Mouse (Mus musculus): ENCODE results near the gene B130006D01Rik.
A peak's percentile ranks its signal among the peaks of the same experiment; 100 is the strongest.
"Not testable (repeated sequence)": the region's sequence is repeated elsewhere in the genome, so short reads cannot be mapped to it uniquely, and the experiment has no call there.

The B130006D01Rik gene

DNA sequence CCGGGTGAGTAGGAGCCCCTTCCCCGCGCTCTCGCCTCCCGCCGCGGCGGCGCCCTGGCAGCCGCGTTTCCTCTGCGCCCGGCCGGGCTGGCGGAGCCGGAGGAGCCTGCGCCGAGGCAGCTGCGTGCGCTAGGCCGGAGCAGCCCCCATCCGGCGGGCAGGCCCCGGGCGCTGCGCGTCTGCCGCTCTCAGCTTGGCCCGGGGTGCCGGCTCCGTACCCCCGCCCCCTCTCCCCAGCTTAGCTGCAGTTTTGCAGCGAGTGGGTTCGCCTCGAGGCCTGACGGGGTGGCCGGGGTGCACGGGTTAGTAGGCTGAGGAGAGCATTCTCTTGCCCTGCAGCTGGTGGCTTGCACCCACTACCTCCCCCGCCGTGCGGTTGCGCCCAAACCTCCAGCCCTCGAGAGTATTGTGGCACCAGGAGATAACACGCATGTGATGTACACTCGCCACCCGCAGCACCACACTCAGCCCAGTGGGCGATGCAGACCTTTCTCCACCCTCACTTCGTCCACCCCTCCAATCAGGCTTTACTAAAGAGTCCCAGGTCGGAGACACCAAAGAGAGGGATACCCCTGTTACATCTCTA lies 10.1 kb upstream of the B130006D01Rik start:
- DNase-seq (ENCODE audit: low read depth) = peak; percentile 81

DNA sequence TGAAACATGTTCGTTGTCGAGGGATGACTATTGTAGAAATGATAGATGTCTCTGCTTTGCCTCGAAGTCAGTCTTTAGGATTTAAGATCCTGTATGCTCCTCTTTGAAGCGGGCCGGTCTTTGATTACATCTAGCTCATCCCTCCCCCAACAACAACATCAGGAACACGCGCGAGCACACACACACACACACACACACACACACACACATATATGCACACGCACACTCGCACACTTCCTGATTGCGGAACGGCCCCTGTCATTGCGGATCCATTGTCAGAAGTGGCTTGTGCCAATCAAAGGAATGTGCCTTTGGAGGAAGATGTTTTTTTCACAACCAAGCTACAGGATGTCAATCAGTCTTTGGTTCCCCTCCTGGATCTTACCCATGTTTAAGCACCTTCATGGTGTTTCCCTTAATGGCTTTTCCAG lies 9.6 kb upstream of the B130006D01Rik start:
- DNase-seq (ENCODE audit: low read depth) = no peak

DNA sequence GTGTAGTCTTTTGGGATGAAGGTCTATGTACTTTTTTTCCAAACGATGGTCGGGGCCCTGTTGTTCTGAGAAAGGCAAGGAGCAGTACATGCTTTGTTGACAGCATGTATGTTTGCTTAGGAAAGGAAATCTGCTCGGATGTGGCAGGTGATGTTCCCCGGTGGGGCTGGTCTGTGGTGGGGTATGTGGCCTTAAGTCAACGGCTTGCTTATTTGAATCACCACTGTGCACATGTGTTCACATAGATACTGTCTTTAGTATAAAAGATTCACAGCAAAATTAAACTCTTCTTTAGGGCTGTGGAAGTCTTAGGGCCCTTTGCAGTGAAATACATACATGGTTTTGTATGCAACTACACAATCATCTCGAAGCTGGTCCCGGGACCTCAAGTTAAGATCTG lies 9.0 kb upstream of the B130006D01Rik start:
- peak; percentile 55 for DNase-seq (ENCODE audit: low read depth)

DNA sequence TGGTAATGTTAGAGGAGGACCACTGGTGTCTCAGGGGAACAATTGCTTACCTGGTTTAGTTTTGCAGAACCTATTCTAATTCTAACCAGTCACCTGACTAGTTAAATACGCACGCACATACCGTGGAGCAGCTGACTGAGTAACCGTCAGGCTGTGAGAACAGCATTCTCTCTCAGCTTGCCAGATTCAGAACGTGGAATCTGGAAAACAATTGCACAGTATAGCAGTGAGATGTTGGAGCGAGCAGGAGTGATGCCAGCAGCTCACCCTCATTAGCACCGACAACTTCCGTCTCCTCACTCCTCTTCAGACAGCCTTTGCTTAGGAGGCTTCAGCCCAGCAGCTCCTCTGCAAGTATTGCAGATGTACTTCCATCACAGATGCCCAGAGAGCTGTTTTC lies 7.3 kb upstream of the B130006D01Rik start:
- no peak for DNase-seq (ENCODE audit: low read depth)

DNA sequence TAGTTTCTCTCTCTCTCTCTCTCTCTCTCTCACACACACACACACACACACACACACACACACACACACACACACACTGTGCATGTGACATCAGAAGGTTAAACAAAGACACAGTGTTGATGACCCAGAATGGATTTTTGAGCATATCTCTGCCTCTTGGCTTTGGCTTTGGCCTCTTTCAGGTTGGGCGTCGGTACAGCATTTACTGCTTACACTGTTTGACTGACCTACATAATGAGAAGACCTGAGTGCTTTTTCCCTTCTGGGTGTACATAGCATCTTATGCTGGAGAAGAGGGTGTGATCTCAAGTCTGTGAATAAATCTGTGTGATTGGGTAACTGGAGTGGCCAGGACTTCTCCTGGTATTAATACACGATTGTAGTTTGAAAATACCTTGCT lies 4.0 kb upstream of the B130006D01Rik start:
- DNase-seq (ENCODE audit: low read depth) = no peak

DNA sequence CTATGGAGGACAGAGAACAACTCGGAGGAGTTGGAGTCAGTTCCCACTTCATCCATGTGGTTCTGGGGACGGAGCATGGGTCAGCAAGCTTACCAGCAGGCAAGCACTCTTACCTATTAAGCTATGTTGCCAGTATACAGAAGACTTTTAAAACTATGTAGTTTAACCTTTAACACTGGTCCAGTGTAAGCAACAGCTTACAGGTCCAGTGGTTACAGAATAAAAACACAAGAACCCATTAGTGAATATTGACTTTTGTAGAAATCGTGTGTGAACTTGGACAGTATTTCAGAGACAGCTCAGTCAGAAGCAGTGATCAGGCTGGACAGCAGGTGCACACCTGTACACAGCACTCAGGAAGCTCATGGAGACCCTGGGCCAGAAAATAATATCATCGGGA lies 1.1 kb downstream of the B130006D01Rik start:
- no peak for DNase-seq (ENCODE audit: low read depth)

GRCm38 (mm10) chr11:95726156-95726555 lies 2.8 kb downstream of the B130006D01Rik start:
- DNase-seq (ENCODE audit: low read depth) = no peak

DNA sequence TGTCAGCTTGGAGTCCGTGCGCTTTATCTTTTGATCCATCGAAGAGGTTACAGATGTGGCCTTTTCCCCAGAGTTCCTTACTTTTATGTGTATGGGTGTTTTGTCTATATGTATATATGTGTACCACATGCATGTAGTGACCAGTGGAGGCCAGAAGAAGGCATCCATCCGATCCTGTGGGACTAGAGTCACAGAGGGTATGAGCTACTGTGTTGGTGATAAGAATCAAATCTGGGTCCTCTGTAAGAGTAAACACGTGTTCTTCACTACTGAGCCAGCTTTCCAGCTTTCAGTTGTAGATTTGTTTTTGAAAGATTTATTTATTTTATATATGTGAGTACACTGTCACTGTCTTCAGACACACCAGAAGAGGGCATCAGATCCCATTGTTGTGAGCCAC lies 4.6 kb downstream of the B130006D01Rik start:
- DNase-seq (ENCODE audit: low read depth) = no peak

DNA sequence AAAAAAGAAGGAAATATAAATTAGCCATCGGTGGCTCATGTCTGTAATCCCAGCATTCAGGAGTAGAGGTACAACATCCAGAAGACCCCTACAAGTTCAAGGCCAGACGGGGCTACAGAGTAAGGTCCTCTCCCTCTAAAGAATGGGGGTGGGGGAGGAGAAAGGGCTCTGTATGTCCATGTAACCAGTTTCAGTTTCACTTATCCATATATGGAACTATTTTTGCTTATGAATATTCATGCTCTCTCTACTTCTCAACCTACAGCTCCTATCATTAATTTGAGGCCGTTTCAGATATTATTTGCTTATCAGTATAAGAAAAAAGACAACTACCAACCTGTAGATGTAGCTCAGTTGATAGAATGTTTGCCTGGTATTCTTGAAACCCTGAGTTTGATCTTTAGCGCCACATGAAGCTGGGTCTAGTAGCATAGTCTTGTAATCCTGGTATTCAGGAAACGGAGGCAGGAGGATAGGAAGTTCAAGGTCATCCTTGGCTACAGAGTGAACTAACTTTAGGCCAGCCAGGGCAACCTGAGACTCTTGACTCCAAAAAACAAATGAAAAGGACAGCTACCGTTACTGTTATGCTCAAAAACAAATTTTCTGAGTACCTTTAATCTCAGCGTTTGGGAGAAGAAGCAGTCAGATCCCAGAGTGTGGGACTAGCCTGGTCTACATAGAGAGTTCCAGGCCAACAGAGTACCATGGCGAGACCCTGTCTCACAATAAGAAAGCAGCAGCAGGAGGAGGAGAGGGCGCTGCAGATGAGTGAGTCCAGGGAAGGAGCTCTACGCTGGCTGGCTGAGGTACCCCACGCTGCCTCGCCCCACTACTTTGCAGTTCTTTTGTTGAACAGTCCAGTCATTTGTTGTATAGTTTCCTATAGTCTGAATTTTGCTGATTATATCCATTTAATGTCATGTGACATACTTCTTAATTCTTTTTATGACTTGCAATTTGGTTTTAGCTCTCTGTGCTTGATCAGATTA lies 5.8 kb downstream of the B130006D01Rik start:
- DNase-seq (ENCODE audit: low read depth) = peak; percentile 49

DNA sequence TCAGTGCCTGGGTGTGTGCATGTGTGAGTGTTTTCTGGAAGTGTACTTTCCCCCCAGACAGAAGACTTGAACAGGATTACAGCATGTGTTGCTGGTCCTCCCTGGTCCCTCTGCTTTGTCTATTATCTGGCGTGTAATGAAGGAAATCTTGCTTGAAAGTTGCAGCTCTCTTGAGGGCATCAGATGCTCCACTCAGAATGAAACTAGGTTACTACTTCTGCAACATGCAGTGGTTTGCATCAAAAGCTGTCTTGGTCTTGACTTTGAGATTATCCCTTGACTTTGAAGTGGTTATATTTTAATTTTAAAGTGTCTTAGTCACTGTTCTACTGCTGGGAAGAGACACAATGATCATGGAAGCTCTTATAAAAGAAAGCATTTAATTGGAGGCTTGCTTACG lies 11.1 kb downstream of the B130006D01Rik start:
- no peak for DNase-seq (ENCODE audit: low read depth)

DNA sequence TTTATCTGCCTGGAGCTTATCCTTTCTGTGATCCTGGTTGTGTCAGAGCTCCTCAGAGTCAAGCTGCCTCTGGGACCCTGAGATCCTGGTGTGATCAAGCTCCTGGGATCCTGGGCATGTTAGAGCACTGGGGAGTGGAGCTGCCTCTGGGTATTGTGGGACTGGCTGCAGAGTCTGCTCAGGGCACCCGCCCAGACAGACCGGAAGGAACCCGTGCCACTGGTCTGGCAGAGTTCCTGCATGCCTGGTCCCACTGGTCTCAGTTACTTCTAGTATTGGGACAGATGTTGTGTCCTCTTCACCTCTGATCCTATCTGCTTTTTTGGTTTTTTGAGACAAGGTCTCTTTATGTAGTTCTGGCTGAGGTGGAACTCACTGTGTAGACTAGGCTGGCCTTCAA lies 14.4 kb downstream of the B130006D01Rik start:
- no peak for DNase-seq (ENCODE audit: low read depth)

- DNase-seq (ENCODE audit: low read depth) = no peak
These were observed 21.1 kb downstream of the B130006D01Rik start for GRCm38 (mm10) chr11:95744521-95744920.

DNA sequence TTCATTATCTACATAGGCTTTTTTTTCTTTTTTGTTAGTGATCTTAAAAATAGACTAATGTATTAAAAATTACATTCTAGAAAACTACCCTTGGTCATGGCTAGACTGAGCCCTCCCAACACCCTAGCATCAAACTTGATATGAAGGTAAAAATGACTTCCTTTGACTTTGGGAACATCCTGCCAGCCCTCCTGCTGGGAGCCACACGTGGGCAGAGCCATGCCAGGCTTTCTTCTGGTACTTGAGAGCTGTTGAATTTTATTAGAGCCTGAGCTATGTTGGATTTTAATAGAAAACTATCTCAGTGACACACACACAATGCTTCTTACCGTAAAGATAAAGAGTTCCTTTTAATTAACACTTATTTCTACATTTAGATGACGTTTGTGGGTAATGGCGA lies 23.4 kb downstream of the B130006D01Rik start:
- DNase-seq (ENCODE audit: low read depth) = no peak

GRCm38 (mm10) chr11:95748331-95748730 lies 24.9 kb downstream of the B130006D01Rik start:
- DNase-seq (ENCODE audit: low read depth) = no peak

DNA sequence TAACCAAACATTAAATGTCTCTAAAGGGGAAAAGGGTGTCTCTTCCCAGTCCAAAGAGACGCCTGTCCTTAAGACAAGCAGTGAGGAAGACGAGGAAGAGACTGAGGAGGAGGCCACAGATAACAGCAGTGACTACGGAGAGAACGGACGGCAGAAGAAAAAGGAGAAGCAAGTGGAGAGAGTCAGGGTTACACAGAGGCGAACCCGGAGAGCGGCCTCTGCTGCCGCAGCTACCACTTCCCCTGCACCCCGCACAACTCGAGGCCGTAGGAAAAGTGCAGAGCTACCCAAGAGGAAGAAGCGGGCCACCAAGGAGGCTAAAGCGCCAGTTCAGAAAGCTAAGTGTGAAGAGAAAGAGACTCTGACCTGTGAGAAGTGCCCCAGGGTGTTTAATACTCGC lies 26.2 kb downstream of the B130006D01Rik start:
- no peak for DNase-seq (ENCODE audit: low read depth)

DNA sequence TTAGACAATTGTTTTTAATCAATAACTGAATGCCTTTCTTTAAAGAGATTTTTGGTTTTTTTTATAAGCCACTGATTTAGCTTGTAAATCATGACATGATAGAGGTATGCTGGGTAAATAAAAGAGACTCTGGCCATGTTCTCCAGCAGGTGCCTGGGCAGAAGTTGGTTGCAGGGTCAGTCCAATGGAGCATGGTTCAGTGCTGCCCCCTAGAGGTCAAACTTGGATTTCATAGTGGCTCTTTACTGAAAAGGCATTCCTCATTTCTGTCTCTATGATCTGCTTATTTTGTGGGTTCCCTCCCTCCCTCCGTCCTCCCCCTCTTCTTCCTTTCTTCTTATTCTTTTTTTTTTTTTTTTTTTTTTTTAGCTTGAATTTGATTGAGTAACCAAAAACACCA lies 27.6 kb downstream of the B130006D01Rik start:
- DNase-seq (ENCODE audit: low read depth) = peak; percentile 88

DNA sequence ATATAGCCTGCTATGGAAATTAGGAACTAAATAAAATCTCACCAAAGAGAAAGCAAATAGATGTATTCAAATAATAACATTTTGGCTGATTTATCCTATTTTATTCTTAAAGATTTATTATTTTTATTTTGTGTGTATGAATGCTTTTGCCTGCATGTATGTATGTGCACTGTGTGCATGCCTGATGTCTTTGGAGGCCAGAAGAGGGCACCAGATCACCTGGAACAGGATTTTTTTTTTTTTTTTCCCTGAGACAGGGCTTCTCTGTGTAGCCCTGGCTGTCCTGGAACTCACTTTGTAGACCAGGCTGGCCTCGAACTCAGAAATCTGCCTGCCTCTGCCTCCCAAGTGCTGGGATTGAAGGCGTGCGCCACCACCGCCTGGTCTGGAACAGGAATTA lies 31.8 kb downstream of the B130006D01Rik start:
- not testable (repeated sequence) for DNase-seq (ENCODE audit: low read depth)

- DNase-seq (ENCODE audit: low read depth) = no peak
These were observed 37.1 kb downstream of the B130006D01Rik start for GRCm38 (mm10) chr11:95760521-95760920.

- no peak for DNase-seq (ENCODE audit: low read depth)
These were observed 39.6 kb downstream of the B130006D01Rik start for GRCm38 (mm10) chr11:95762996-95763395.

GRCm38 (mm10) chr11:95764806-95765205 lies 41.4 kb downstream of the B130006D01Rik start:
- DNase-seq (ENCODE audit: low read depth) = no peak

DNA sequence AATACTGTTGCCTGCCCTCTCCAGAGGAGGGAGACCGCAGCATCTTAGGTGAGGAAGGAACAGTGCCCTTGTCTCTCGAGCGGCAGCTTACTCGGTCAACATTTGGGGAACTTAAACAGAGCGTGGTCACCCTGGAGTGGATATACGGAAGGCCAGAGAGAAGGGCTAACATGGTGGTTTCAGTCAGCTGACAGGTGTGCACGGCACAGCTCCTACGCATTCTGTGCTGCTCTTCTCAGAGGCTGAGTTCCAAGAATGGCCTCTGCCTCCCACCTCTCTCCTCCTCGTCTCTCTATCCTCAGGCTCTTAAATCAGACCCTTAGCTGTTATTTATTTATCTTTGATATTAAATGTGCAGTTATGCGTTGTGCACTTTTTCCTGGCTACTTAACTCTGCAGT lies 41.9 kb downstream of the B130006D01Rik start:
- no peak for DNase-seq (ENCODE audit: low read depth)

DNA sequence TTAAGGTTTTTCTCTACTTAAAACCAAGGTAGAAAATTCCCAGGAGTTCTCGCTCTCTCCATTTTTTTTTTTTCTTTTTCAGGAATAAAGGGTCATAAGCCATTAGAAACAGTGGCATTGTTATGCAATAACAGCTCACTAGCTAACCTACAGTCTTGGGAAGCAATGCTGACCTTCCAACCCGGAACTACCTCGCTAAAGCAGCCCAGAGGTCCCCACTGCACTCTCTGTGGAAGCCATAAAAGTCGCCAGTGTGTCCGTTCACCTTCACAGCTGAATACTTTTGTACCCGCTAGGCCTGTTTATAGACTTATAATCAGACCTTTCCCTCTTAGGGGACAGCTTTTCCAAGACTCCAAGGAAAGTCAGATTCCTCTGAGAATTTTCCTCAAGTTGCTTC lies 44.9 kb downstream of the B130006D01Rik start:
- no peak for DNase-seq (ENCODE audit: low read depth)

- DNase-seq (ENCODE audit: low read depth) = no peak
These were observed 45.8 kb downstream of the B130006D01Rik start for GRCm38 (mm10) chr11:95769208-95769607.

Measured in naive thymus-derived CD4-positive, alpha-beta T cell, adult 2 months (primary cell).